Mouse (Mus musculus) myocyte (in vitro differentiated cells): ENCODE measurements around the gene Cntf. TPM values are rescaled to one million over a fixed set of nuclear protein-coding genes. Genes with fewer than 3 reads are reported as not detected.

Experiments used
- H3K27me3 ChIP-seq: one replicate; pipeline ENCODE4 v1.6.1; 2011; ENCODE audit not compliant: control insufficient read depth, insufficient read depth, insufficient read length
- H3K36me3 ChIP-seq: one replicate; pipeline ENCODE4 v1.6.1; 2011; ENCODE audit not compliant: control insufficient read depth, insufficient read depth
- H3K4me2 ChIP-seq: one replicate; pipeline ENCODE4 v1.6.1; 2011; ENCODE audit warnings: low read depth, control low read depth
- H3K4me3 ChIP-seq: one replicate; pipeline ENCODE4 v1.5.1; 2011; ENCODE audit warnings: mild to moderate bottlenecking, control low read depth, moderate library complexity
- H3K79me2 ChIP-seq: one replicate; pipeline ENCODE4 v1.6.1; 2011; ENCODE audit not compliant: control insufficient read depth, insufficient read depth
- H3ac ChIP-seq: one replicate; pipeline ENCODE4 v1.6.1; 2011; ENCODE audit not compliant: control insufficient read depth, insufficient read length
- CEBPB ChIP-seq: IDR thresholded peaks from 2 replicates; pipeline ENCODE4 v1.6.1; 2011; ENCODE audit warnings: mild to moderate bottlenecking, moderate library complexity; ENCODE audit not compliant: poor library complexity, insufficient read depth, severe bottlenecking
- E2F4 ChIP-seq: IDR thresholded peaks from one replicate; pipeline ENCODE4 v1.6.1; 2011; ENCODE audit warnings: mild to moderate bottlenecking, control low read depth, moderate library complexity; ENCODE audit not compliant: insufficient read depth
- MAX ChIP-seq: IDR thresholded peaks from one replicate; pipeline ENCODE4 v1.6.1; 2011; ENCODE audit warnings: low read depth, mild to moderate bottlenecking, control low read depth
- MYOD1 ChIP-seq, 3 experiments: IDR thresholded peaks; one replicate each; pipeline ENCODE4 v1.6.1; 2011; ENCODE audit warnings: control low read depth in 2 of 3, low read depth in 2 of 3, mild to moderate bottlenecking in 2 of 3, moderate library complexity in 1 of 3; ENCODE audit not compliant: insufficient read length in 2 of 3, control insufficient read depth in 1 of 3
- MYOG ChIP-seq, 3 experiments: IDR thresholded peaks; one replicate each; pipeline ENCODE4 v1.6.1; 2011; ENCODE audit warnings: control low read depth in 2 of 3, low read depth in 2 of 3, mild to moderate bottlenecking in 2 of 3; ENCODE audit not compliant: insufficient read length in 2 of 3, control insufficient read depth in 1 of 3, insufficient read depth in 1 of 3
- POLR2A ChIP-seq: IDR thresholded peaks from one replicate; pipeline ENCODE4 v1.6.1; 2011; ENCODE audit warnings: low read depth, mild to moderate bottlenecking, control low read depth, moderate library complexity; ENCODE audit not compliant: insufficient read length
- POLR2AphosphoS2 ChIP-seq: IDR thresholded peaks from one replicate; pipeline ENCODE4 v1.6.1; 2011; ENCODE audit warnings: low read depth, control low read depth; ENCODE audit not compliant: insufficient read length
- REST ChIP-seq: IDR thresholded peaks from one replicate; pipeline ENCODE4 v1.6.1; 2011; ENCODE audit warnings: mild to moderate bottlenecking, control low read depth, moderate library complexity; ENCODE audit not compliant: insufficient read depth, insufficient read length
- SRF ChIP-seq: IDR thresholded peaks from one replicate; pipeline ENCODE4 v1.6.1; 2011; ENCODE audit warnings: low read depth; ENCODE audit not compliant: control insufficient read depth, insufficient read length
- TCF12 ChIP-seq: IDR thresholded peaks from one replicate; pipeline ENCODE4 v1.6.1; 2011; ENCODE audit warnings: mild to moderate bottlenecking, control low read depth; ENCODE audit not compliant: poor library complexity, insufficient read depth, severe bottlenecking
- TCF3 ChIP-seq: IDR thresholded peaks from one replicate; pipeline ENCODE4 v1.6.1; 2011; ENCODE audit warnings: low read depth, control low read depth; ENCODE audit not compliant: insufficient read length
- USF1 ChIP-seq: IDR thresholded peaks from one replicate; pipeline ENCODE4 v1.6.1; 2011; ENCODE audit warnings: low read depth, mild to moderate bottlenecking, control low read depth, moderate library complexity
- polyA plus RNA-seq: library from polyadenylated mRNA; unstranded; fragments of >200 nt; fragmentation: generic; extraction: Trizol; gene quantifications from one replicate; pipeline ENCODE4 v1.2.1, GENCODE M21; 2012; ENCODE audit warnings: missing spikeins

Gene Cntf
- polyA plus RNA-seq, 1 experiment = 1.0 TPM

GRCm38 (mm10) chr19:12759656-12760055 is 5.8 kb downstream of the Cntf start:
- H3K4me3 ChIP-seq = no peak overlapping the region
- H3K4me2 ChIP-seq = no peak overlapping the region
- no peaks in the 10 kb centered on the region for H3K27me3 ChIP-seq
- no peak overlapping the region for H3ac ChIP-seq
- TF ChIP-seq CEBPB (peak; percentile 44; the same call in 1 of the 2 replicates), POLR2A (no peak)
- H3K79me2 ChIP-seq = no peaks in the 10 kb centered on the region
- peaks cover 16% of the 10 kb centered on the region for H3K36me3 ChIP-seq

GRCm38 (mm10) chr19:12758936-12759478 is 6.4 kb downstream of the Cntf start:
- Histone ChIP-seq H3ac (no peak overlapping the region), H3K36me3 (peaks cover 12% of the 10 kb centered on the region), H3K27me3 (no peaks in the 10 kb centered on the region), H3K4me2 (no peak overlapping the region), H3K79me2 (no peaks in the 10 kb centered on the region), H3K4me3 (no peak overlapping the region)
- no peak for TF ChIP-seq MYOD1 (IDR thresholded peaks at IDR 0.05; ENCODE audit: control insufficient read depth in 1 of 3, insufficient read length in 2 of 3, low read depth in 2 of 3)

GRCm38 (mm10) chr19:12756286-12756685 is 9.1 kb downstream of the Cntf start:
- Histone ChIP-seq H3K4me2 (no peak overlapping the region), H3K27me3 (no peaks in the 10 kb centered on the region), H3K4me3 (no peak overlapping the region), H3K36me3 (no peaks in the 10 kb centered on the region), H3ac (no peak overlapping the region), H3K79me2 (no peaks in the 10 kb centered on the region)
- TF ChIP-seq USF1 (no peak), MYOD1 (IDR thresholded peaks at IDR 0.05; ENCODE audit: control insufficient read depth in 1 of 3, insufficient read length in 2 of 3, low read depth in 2 of 3) (no peak), CEBPB (no peak)

- Histone ChIP-seq H3K4me3 (no peak overlapping the region), H3K36me3 (no peaks in the 10 kb centered on the region), H3K79me2 (no peaks in the 10 kb centered on the region), H3K4me2 (no peak overlapping the region), H3K27me3 (no peaks in the 10 kb centered on the region), H3ac (no peak overlapping the region)
- TF ChIP-seq MYOG (IDR thresholded peaks at IDR 0.05; ENCODE audit: control insufficient read depth in 1 of 3, insufficient read depth in 1 of 3, insufficient read length in 2 of 3, low read depth in 2 of 3) = no peak
- no peak for TF ChIP-seq POLR2AphosphoS2
- no peak for TF ChIP-seq E2F4
Observed at GRCm38 (mm10) chr19:12731950-12732349, 33.5 kb downstream of the Cntf start.

GRCm38 (mm10) chr19:12731036-12731435 is 34.4 kb downstream of the Cntf start:
- no peak overlapping the region for H3K4me2 ChIP-seq
- no peaks in the 10 kb centered on the region for H3K79me2 ChIP-seq
- no peak overlapping the region for H3ac ChIP-seq
- no peak overlapping the region for H3K4me3 ChIP-seq
- H3K36me3 ChIP-seq = no peaks in the 10 kb centered on the region
- H3K27me3 ChIP-seq = no peaks in the 10 kb centered on the region
- TF ChIP-seq MYOD1 (IDR thresholded peaks at IDR 0.05; ENCODE audit: control insufficient read depth in 1 of 3, insufficient read length in 2 of 3, low read depth in 2 of 3) (no peak), POLR2A (no peak), SRF (no peak), CEBPB (no peak)

GRCm38 (mm10) chr19:12725851-12726250 is 39.6 kb downstream of the Cntf start:
- TF ChIP-seq E2F4 = no peak
- no peak for TF ChIP-seq CEBPB
- no peak for TF ChIP-seq REST
- no peak for TF ChIP-seq POLR2A
- no peak for TF ChIP-seq MAX
- no peak for TF ChIP-seq USF1
- TF ChIP-seq MYOG (IDR thresholded peaks at IDR 0.05; ENCODE audit: control insufficient read depth in 1 of 3, insufficient read depth in 1 of 3, insufficient read length in 2 of 3, low read depth in 2 of 3) = no peak
- no peak for TF ChIP-seq TCF12
- no peak for TF ChIP-seq SRF
- TF ChIP-seq TCF3 = no peak
- no peak for TF ChIP-seq POLR2AphosphoS2
- H3K79me2 ChIP-seq = no peaks in the 10 kb centered on the region
- H3K36me3 ChIP-seq = no peaks in the 10 kb centered on the region
- no peak overlapping the region for H3K4me3 ChIP-seq
- no peak overlapping the region for H3K4me2 ChIP-seq
- H3ac ChIP-seq = no peak overlapping the region
- H3K27me3 ChIP-seq = no peaks in the 10 kb centered on the region
